Mouse (Mus musculus) heart, adult 2 months (tissue): ENCODE measurements around the gene Gsk3b.
A peak's percentile ranks its signal among the peaks of the same experiment; 100 is the strongest.

Source experiments
- CTCF ChIP-seq: fragments of 200-600 bp; IDR thresholded peaks from 2 replicates; pipeline ENCODE4 v1.8.1; 2022; ENCODE audit warnings: antibody characterized with exemption, mild to moderate bottlenecking, moderate library complexity
- EP300 ChIP-seq: fragments of 200-500 bp; IDR thresholded peaks from 2 replicates; pipeline ENCODE4 v1.6.1; 2011; ENCODE audit warnings: low read depth, low read length, control low read depth; ENCODE audit not compliant: insufficient read depth
- POLR2A ChIP-seq: fragments of 200-500 bp; IDR thresholded peaks from 2 replicates; pipeline ENCODE4 v1.6.1; 2011; ENCODE audit warnings: mild to moderate bottlenecking, low read depth, low read length, control low read depth; ENCODE audit not compliant: insufficient read depth

- TF ChIP-seq EP300 (no peak), POLR2A (no peak), CTCF (peak; percentile 63)
Measured at GRCm38 (mm10) chr16:38295349-38295930, 206.6 kb downstream of the Gsk3b start.
